Mouse (Mus musculus): ENCODE measurements around the gene Lctl. TPM values are rescaled to one million over a fixed set of nuclear protein-coding genes. Genes with fewer than 3 reads are reported as not detected.
"Not testable (repeated sequence)": the region's sequence is repeated elsewhere in the genome, so short reads cannot be mapped to it uniquely, and the experiment has no call there.

The Lctl gene
- total RNA-seq, 2 experiments from 2014 or later = not detected

- no peak for DNase-seq (ENCODE audit: extremely low spot score in 1 of 2, low spot score in 1 of 2)
These were observed 1.2 kb upstream of the Lctl start for GRCm38 (mm10) chr9:64115756-64116155.

GRCm38 (mm10) chr9:64119898-64120297, 3.0 kb downstream of the Lctl start:
- DNase-seq (ENCODE audit: extremely low spot score in 1 of 2, low spot score in 1 of 2) = peak; percentile 32 to 64

GRCm38 (mm10) chr9:64120584-64121277, 3.8 kb downstream of the Lctl start:
- no peak for DNase-seq (ENCODE audit: extremely low spot score in 1 of 2, low spot score in 1 of 2)

- no peak for DNase-seq (ENCODE audit: extremely low spot score in 1 of 2, low spot score in 1 of 2)
These were observed 5.7 kb downstream of the Lctl start for GRCm38 (mm10) chr9:64122601-64123000.

- not testable (repeated sequence) for DNase-seq (ENCODE audit: extremely low spot score in 1 of 2, low spot score in 1 of 2)
These were observed 7.9 kb downstream of the Lctl start for GRCm38 (mm10) chr9:64124846-64125245.

- DNase-seq (ENCODE audit: extremely low spot score in 1 of 2, low spot score in 1 of 2) = no peak
These were observed 8.4 kb downstream of the Lctl start for GRCm38 (mm10) chr9:64125307-64125706.

- no peak for DNase-seq (ENCODE audit: extremely low spot score in 1 of 2, low spot score in 1 of 2)
These were observed 9.2 kb downstream of the Lctl start for GRCm38 (mm10) chr9:64126121-64126520.

GRCm38 (mm10) chr9:64131623-64132022, 14.7 kb downstream of the Lctl start:
- DNase-seq (ENCODE audit: extremely low spot score in 1 of 2, low spot score in 1 of 2) = no peak

- DNase-seq (ENCODE audit: extremely low spot score in 1 of 2, low spot score in 1 of 2) = peak; percentile 31 to 74
These were observed 21.9 kb downstream of the Lctl start for GRCm38 (mm10) chr9:64138896-64139295.

- DNase-seq (ENCODE audit: extremely low spot score in 1 of 2, low spot score in 1 of 2) = no peak
These were observed 22.9 kb downstream of the Lctl start for GRCm38 (mm10) chr9:64139879-64140278.

- DNase-seq (ENCODE audit: extremely low spot score in 1 of 2, low spot score in 1 of 2) = no peak
These were observed 39.7 kb downstream of the Lctl start for GRCm38 (mm10) chr9:64156641-64157040.

- DNase-seq (ENCODE audit: extremely low spot score in 1 of 2, low spot score in 1 of 2) = no peak
These were observed 43.5 kb downstream of the Lctl start for GRCm38 (mm10) chr9:64160471-64160870.

GRCm38 (mm10) chr9:64169967-64170366, 53.0 kb downstream of the Lctl start:
- DNase-seq (ENCODE audit: extremely low spot score in 1 of 2, low spot score in 1 of 2) = not testable (repeated sequence)

GRCm38 (mm10) chr9:64172145-64172815, 55.3 kb downstream of the Lctl start:
- DNase-seq (ENCODE audit: extremely low spot score in 1 of 2, low spot score in 1 of 2) = no peak

- DNase-seq (ENCODE audit: extremely low spot score in 1 of 2, low spot score in 1 of 2) = peak; percentile 68 to 82
These were observed 56.1 kb downstream of the Lctl start, which contains the start of the genes Zwilch and Rpl4 for GRCm38 (mm10) chr9:64172816-64173665. TSS of gene Zwilch (minus strand) at chr9:64173104. TSS of gene Rpl4 (plus strand) at chr9:64173375.

- no peak for DNase-seq (ENCODE audit: extremely low spot score in 1 of 2, low spot score in 1 of 2)
These were observed 56.8 kb downstream of the Lctl start for GRCm38 (mm10) chr9:64173666-64174220.

- DNase-seq (ENCODE audit: extremely low spot score in 1 of 2, low spot score in 1 of 2) = no peak
These were observed 57.4 kb downstream of the Lctl start for GRCm38 (mm10) chr9:64174341-64174740.

- no peak for DNase-seq (ENCODE audit: extremely low spot score in 1 of 2, low spot score in 1 of 2)
These were observed 57.8 kb downstream of the Lctl start for GRCm38 (mm10) chr9:64174766-64175165.

GRCm38 (mm10) chr9:64175378-64175777, 58.4 kb downstream of the Lctl start:
- peak in 1 of 2 experiments; percentile 23 for DNase-seq (ENCODE audit: extremely low spot score in 1 of 2, low spot score in 1 of 2)

GRCm38 (mm10) chr9:64178610-64178973, 61.6 kb downstream of the Lctl start:
- no peak for DNase-seq (ENCODE audit: extremely low spot score in 1 of 2, low spot score in 1 of 2)

All from layer of hippocampus, postnatal 25 days (tissue).